16 mouse cellular contexts compared by ENCODE assay signal in the genomic region with DNA sequence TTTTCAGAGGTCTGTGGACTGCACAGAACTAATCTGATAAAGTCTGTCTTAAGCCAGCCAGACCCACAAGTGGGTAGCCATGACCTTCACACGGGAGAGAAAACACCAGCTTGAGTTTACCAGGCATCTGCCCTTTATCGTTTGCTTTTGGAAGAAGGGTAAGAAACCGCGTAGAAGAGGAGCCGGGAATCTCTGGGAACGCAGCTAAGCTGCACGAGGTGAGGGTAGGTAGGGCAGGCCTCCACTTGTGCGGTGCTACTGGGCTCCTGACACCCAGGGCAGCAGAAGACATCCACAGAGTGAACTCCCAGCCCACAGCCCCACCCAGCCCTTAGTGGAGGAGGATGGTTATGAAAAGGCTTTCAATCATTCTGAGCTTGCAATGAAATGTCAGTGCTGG.
"Had no signal": no experiment of that assay in that cellular context is flagged by ENCODE, and none has a peak within 500 bp of the region (broad histone marks: within the 10 kb centered on the region; RNA-seq: fewer than 3 reads in every experiment).

No protein-coding gene starts in this region.

- H3K4me3 ChIP-seq: neural tube, embryonic 13.5 days; neural tube, embryonic 15.5 days; stomach, embryonic 15.5 days had no signal

- H3K9me3 ChIP-seq: neural tube, embryonic 13.5 days; neural tube, embryonic 15.5 days; stomach, embryonic 15.5 days had no signal

- H3K4me2 ChIP-seq: neural tube, embryonic 13.5 days; neural tube, embryonic 15.5 days; stomach, embryonic 15.5 days had no signal

- H3K4me1 ChIP-seq: neural tube, embryonic 13.5 days; neural tube, embryonic 15.5 days; stomach, embryonic 15.5 days had no signal

- H3K27ac ChIP-seq: neural tube, embryonic 13.5 days; neural tube, embryonic 15.5 days; stomach, embryonic 15.5 days; stomach, postnatal 0 days had no signal

- H3K9ac ChIP-seq: neural tube, embryonic 13.5 days; neural tube, embryonic 15.5 days; stomach, embryonic 15.5 days had no signal

- DNase-seq: retina, postnatal 1 day; right cerebral cortex, adult 18-20 months; right cerebral cortex, postnatal 14 days; right cerebral cortex, postnatal 25 days; right cerebral cortex, postnatal 4 days; spleen, adult 18-20 months; thymus, adult 18-20 months; thymus, adult 2 months; thymus, postnatal 14 days; thymus, postnatal 25 days; thymus, postnatal 36 days; thymus, postnatal 4 days had no signal

- H3K36me3 ChIP-seq: neural tube, embryonic 15.5 days; stomach, embryonic 15.5 days had no signal

- H3K27me3 ChIP-seq: neural tube, embryonic 13.5 days; neural tube, embryonic 15.5 days; stomach, embryonic 15.5 days had no signal
